Mouse (Mus musculus) stomach, embryonic 15.5 days (tissue): Measurements from ENCODE around the gene Pou2f3. TPM values are rescaled to one million over a fixed set of nuclear protein-coding genes. Genes with fewer than 3 reads are reported as not detected.

Source experiments
- ATAC-seq: fragments of 200-750 bp; cut with Nextera tagmentation; 2 replicates; pipeline ENCODE4 v1.8.0; 2017; ENCODE audit warnings: low read depth, moderate number of reproducible peaks, moderate TSS enrichment; ENCODE audit not compliant: insufficient read depth, low FRiP score
- H3K27ac ChIP-seq: fragments of 300-500 bp; sonication (generic); 2 replicates; pipeline ENCODE4 v1.5.1; 2015; ENCODE audit warnings: mild to moderate bottlenecking, inconsistent platforms
- H3K27me3 ChIP-seq: fragments of 300-500 bp; sonication (generic); replicated peaks from 2 replicates; pipeline ENCODE4 v1.6.1; 2015; ENCODE audit warnings: inconsistent platforms
- H3K36me3 ChIP-seq: fragments of 300-500 bp; sonication (generic); 2 replicates; pipeline ENCODE4 v1.6.1; 2015; ENCODE audit warnings: inconsistent platforms
- H3K4me1 ChIP-seq: fragments of 300-500 bp; sonication (generic); 2 replicates; pipeline ENCODE4 v1.6.1; 2015; ENCODE audit warnings: inconsistent platforms
- H3K4me2 ChIP-seq: fragments of 300-500 bp; sonication (generic); 2 replicates; pipeline ENCODE4 v1.6.1; 2015; ENCODE audit warnings: mild to moderate bottlenecking, inconsistent platforms
- H3K4me3 ChIP-seq: fragments of 300-500 bp; sonication (generic); replicated peaks from 2 replicates; pipeline ENCODE4 v1.5.1; 2015; ENCODE audit warnings: inconsistent platforms
- H3K9ac ChIP-seq: fragments of 300-500 bp; sonication (generic); 2 replicates; pipeline ENCODE4 v1.6.1; 2015; ENCODE audit warnings: inconsistent platforms
- H3K9me3 ChIP-seq: fragments of 300-500 bp; sonication (generic); 2 replicates; pipeline ENCODE4 v1.6.1; 2016; ENCODE audit warnings: inconsistent platforms
- WGBS: fragments of 180-500 bp; shearing (Covaris S2); methylation state at CpG from one replicate; pipeline ENCODE4 v1.1.7; 2015; 5-methylcytosine and 5-hydroxymethylcytosine counted together
- polyA plus RNA-seq: library from polyadenylated mRNA; unstranded; fragments of >200 nt; fragmentation: Nextera tagmentation; extraction: Ambion mirVana; gene quantifications from 2 replicates; pipeline ENCODE4 v1.2.1, GENCODE M21; 2015

Gene Pou2f3
- 0.54 and 0.68 TPM in 2 replicates for polyA plus RNA-seq

GRCm38 (mm10) chr9:43210190-43210682 lies at the start of gene Pou2f3:
Gene Pou2f3, minus strand, starts transcription at chr9:43210369.
- no peaks in the 10 kb centered on the region for H3K36me3 ChIP-seq
- no peak within 1 kb of the TSS for H3K4me3 ChIP-seq
- ATAC-seq: peak; percentile 62; the same call in 1 of the 2 replicates
- H3K27ac ChIP-seq: peak within 1 kb of the TSS; percentile 57
- H3K4me1 ChIP-seq: peaks cover 24% of the 10 kb centered on the region
- 6% methylated on average over 13 of the region's 13 CpGs for WGBS
- no peak within 1 kb of the TSS for H3K9ac ChIP-seq
- H3K27me3 ChIP-seq: peaks cover 13% of the 10 kb centered on the region
- peak within 1 kb of the TSS; percentile 36 for H3K4me2 ChIP-seq
- no peaks in the 10 kb centered on the region for H3K9me3 ChIP-seq

DNA sequence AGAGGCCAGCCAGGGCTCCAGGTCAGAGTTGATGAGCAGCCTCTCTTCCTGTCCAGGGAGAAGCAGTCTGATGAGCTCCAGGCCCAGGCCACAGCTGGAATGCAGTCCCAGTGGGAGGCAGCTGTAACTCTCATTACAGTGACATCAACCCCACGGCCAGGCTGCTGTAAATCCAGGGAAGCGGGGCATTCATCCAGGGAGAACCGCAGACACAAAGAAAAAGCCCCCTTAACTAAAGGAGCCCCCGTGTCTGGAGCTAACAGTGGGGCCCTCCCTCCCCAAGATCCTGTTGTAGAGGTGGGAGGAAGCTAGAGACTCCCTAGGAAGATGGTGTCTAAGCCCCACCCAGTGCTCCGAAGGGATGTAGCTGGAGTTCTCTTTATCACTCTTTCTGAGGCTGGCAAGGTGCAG lies 43.1 kb upstream of the Pou2f3 start:
- 29% methylated on average over 5 of the region's 5 CpGs for WGBS
- Histone ChIP-seq H3K36me3 (no peaks in the 10 kb centered on the region), H3K4me3 (no peak overlapping the region), H3K9me3 (no peaks in the 10 kb centered on the region), H3K9ac (no peak overlapping the region), H3K4me2 (peak overlapping the region; percentile 10), H3K27me3 (no peaks in the 10 kb centered on the region), H3K4me1 (peaks cover 10% of the 10 kb centered on the region; the same call in 1 of the 2 replicates), H3K27ac (peak overlapping the region; percentile 80)
- peak; percentile 63; the same call in 1 of the 2 replicates for ATAC-seq

DNA sequence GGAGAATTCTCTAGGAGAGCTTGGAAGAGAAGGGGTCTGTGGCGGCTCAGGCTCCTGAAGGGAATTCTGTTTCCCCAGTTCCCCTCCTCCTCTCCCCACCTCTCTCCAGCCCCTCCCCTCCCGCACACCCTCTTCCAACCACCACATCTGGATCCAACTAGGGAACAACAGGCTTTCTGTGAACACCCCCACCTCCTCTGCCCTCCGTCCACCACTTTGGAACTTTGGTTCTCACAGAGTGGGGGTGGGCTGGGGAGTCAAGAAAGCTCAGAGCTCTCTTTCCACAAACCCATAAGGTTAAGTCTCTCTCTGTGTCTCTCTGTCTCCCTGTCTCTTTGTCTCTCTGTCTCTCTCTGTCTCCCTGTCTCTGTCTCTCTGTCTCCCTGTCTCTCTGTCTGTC lies 42.6 kb upstream of the Pou2f3 start:
- 36% methylated on average over 3 of the region's 3 CpGs for WGBS
- no peaks in the 10 kb centered on the region for H3K36me3 ChIP-seq
- peaks cover 10% of the 10 kb centered on the region; the same call in 1 of the 2 replicates for H3K4me1 ChIP-seq
- ATAC-seq: 0 out of 2 replicates have a peak, but pooled peaks have one; percentile 6
- H3K4me3 ChIP-seq: no peak overlapping the region
- H3K27me3 ChIP-seq: no peaks in the 10 kb centered on the region
- no peak overlapping the region for H3K9ac ChIP-seq
- peak overlapping the region; percentile 10; the same call in 1 of the 2 replicates for H3K4me2 ChIP-seq
- H3K27ac ChIP-seq: peak overlapping the region; percentile 80
- H3K9me3 ChIP-seq: no peaks in the 10 kb centered on the region

DNA sequence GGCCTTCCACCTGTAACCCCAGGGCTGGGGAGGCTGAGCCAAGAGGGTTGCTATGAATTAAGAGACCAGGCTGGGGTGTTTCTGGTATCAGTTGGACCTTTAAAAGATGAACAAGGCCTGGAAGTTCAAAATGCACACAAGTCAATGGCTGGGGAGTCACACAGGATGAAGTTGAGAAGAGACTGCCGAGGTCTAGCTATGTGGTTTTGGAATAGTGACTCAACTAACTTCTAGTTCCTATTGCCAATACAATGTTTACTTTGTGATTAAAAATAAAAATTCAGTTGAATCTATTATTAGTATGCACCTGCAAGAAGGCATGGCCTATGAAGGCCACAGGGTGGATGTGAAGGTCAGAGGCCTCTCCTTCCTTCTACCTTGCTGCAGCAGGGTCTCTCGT lies 41.6 kb upstream of the Pou2f3 start:
- ATAC-seq: no peak
- no peaks in the 10 kb centered on the region for H3K27me3 ChIP-seq
- no peaks in the 10 kb centered on the region for H3K9me3 ChIP-seq
- H3K4me1 ChIP-seq: peaks cover 12% of the 10 kb centered on the region
- H3K27ac ChIP-seq: no peak overlapping the region
- H3K4me3 ChIP-seq: no peak overlapping the region
- WGBS: 68% methylated on average over 2 of the region's 2 CpGs
- H3K9ac ChIP-seq: no peak overlapping the region
- H3K4me2 ChIP-seq: no peak overlapping the region
- no peaks in the 10 kb centered on the region for H3K36me3 ChIP-seq

- 19% methylated on average over 10 of the region's 10 CpGs for WGBS
- H3K36me3 ChIP-seq: no peaks in the 10 kb centered on the region
- peaks cover 3% of the 10 kb centered on the region; the same call in 1 of the 2 replicates for H3K4me1 ChIP-seq
- no peaks in the 10 kb centered on the region for H3K27me3 ChIP-seq
- no peak overlapping the region for H3K9ac ChIP-seq
- no peak for ATAC-seq
- no peaks in the 10 kb centered on the region for H3K9me3 ChIP-seq
- H3K4me2 ChIP-seq: 0 out of 2 replicates have a peak overlapping the region, but pooled peaks have one; percentile 27
- H3K4me3 ChIP-seq: no peak overlapping the region
- H3K27ac ChIP-seq: no peak overlapping the region
Observed at GRCm38 (mm10) chr9:43246738-43247180, 36.6 kb upstream of the Pou2f3 start.

DNA sequence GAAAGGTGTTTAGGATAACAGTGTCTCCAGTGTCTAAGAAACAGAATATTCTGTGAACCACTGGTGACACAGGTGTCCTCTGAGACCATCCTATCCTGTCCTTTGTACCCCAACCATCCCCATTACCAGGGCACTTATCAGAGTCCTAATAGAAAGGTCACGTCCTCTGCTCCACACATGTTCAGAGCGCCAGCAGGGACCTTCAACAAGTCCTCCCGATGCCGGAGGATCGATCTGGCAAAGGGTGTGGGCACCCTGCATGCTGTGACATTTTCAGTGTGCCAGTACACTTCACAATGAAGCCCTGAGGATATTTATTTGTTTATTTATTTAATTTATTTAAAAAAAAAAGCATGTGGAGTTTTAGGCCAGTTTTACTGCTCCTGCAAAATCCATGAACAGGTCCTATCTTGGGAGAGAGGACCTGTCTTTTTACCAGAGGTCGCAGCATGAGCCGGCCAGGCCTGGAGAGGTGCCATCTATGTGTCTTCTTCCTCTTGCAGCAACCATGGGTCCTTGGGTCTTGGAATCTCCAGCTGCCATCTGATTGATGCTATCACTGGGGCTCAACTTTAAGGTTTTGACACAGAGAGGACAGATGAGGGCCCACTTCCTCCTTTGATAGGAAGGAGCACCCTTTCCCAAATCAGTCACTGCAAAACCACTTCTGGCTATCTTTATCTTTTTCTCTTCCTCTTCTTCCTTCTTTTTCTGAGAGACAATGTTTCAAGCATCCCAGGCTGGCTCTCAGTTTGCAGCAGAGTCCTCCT lies 35.8 kb upstream of the Pou2f3 start:
- WGBS: 81% methylated on average over 7 of the region's 7 CpGs

GRCm38 (mm10) chr9:43242432-43242831 lies 32.3 kb upstream of the Pou2f3 start:
- WGBS: 80% methylated on average over 5 of the region's 5 CpGs
- no peak overlapping the region for H3K4me2 ChIP-seq
- no peak for ATAC-seq
- no peak overlapping the region for H3K27ac ChIP-seq
- H3K4me3 ChIP-seq: no peak overlapping the region
- H3K9me3 ChIP-seq: no peaks in the 10 kb centered on the region
- H3K9ac ChIP-seq: no peak overlapping the region
- H3K4me1 ChIP-seq: peaks cover 22% of the 10 kb centered on the region
- no peaks in the 10 kb centered on the region for H3K27me3 ChIP-seq
- H3K36me3 ChIP-seq: no peaks in the 10 kb centered on the region

More for the DNA sequence above, 35.8 kb upstream of the Pou2f3 start:
- Histone ChIP-seq H3K27ac (no peak overlapping the region), H3K4me2 (no peak overlapping the region), H3K9ac (no peak overlapping the region), H3K9me3 (no peaks in the 10 kb centered on the region), H3K4me3 (no peak overlapping the region), H3K27me3 (no peaks in the 10 kb centered on the region), H3K4me1 (peaks cover 8% of the 10 kb centered on the region), H3K36me3 (no peaks in the 10 kb centered on the region)
- ATAC-seq: no peak

DNA sequence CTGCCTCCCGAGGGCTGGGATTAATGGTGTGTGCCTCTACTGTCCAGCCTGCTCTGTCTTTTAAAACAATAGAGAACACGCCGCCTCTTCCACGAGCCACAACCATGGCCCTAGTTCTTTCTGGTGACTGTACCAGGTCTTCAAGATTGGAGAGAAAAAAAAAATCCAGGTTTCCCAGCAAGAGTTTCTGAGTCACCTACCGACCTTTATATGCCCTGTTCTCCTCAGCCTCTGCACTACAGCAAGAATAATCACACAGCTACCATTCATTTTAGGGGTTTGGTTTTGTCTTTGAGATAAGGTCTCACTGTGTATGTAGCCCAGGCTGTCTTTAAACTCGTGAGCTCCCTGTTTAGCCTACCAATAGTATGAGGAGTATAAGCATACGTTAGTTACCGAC lies 31.8 kb upstream of the Pou2f3 start:
- Histone ChIP-seq H3K27me3 (no peaks in the 10 kb centered on the region), H3K9ac (no peak overlapping the region), H3K36me3 (no peaks in the 10 kb centered on the region), H3K27ac (0 out of 2 replicates have a peak overlapping the region, but pooled peaks have one; percentile 9), H3K4me2 (no peak overlapping the region), H3K4me3 (no peak overlapping the region), H3K4me1 (peaks cover 27% of the 10 kb centered on the region), H3K9me3 (no peaks in the 10 kb centered on the region)
- no peak for ATAC-seq
- 83% methylated on average over 8 of the region's 8 CpGs for WGBS

GRCm38 (mm10) chr9:43241291-43241690 lies 31.1 kb upstream of the Pou2f3 start:
- Histone ChIP-seq H3K4me2 (no peak overlapping the region), H3K9ac (no peak overlapping the region), H3K27ac (no peak overlapping the region), H3K36me3 (no peaks in the 10 kb centered on the region), H3K4me3 (no peak overlapping the region), H3K4me1 (peaks cover 26% of the 10 kb centered on the region), H3K9me3 (no peaks in the 10 kb centered on the region), H3K27me3 (no peaks in the 10 kb centered on the region)
- WGBS: 26% methylated on average over 4 of the region's 4 CpGs
- ATAC-seq: no peak

DNA sequence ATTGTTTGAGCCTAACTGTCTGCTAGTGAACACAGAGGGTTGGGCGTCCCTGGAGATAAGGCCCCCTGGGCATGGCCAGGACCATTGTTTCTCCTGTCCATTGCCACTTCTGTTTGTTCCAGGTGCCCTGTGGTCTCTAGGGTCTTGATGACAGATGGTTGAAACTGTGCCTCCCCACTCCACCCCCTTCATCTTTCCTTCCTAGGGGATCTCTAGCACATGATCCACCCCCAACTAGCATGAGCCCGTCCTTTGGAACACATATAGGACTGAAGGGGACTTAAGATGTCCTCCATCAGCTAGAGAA lies 30.4 kb upstream of the Pou2f3 start:
- H3K27ac ChIP-seq: peak overlapping the region; percentile 95
- no peak overlapping the region for H3K9ac ChIP-seq
- H3K36me3 ChIP-seq: no peaks in the 10 kb centered on the region
- peak overlapping the region; percentile 85; the same call in 1 of the 2 replicates for H3K4me3 ChIP-seq
- WGBS: 52% methylated on average over 2 of the region's 2 CpGs
- no peaks in the 10 kb centered on the region for H3K9me3 ChIP-seq
- peak overlapping the region; percentile 81 for H3K4me2 ChIP-seq
- ATAC-seq: no peak
- H3K27me3 ChIP-seq: no peaks in the 10 kb centered on the region
- H3K4me1 ChIP-seq: peaks cover 30% of the 10 kb centered on the region

DNA sequence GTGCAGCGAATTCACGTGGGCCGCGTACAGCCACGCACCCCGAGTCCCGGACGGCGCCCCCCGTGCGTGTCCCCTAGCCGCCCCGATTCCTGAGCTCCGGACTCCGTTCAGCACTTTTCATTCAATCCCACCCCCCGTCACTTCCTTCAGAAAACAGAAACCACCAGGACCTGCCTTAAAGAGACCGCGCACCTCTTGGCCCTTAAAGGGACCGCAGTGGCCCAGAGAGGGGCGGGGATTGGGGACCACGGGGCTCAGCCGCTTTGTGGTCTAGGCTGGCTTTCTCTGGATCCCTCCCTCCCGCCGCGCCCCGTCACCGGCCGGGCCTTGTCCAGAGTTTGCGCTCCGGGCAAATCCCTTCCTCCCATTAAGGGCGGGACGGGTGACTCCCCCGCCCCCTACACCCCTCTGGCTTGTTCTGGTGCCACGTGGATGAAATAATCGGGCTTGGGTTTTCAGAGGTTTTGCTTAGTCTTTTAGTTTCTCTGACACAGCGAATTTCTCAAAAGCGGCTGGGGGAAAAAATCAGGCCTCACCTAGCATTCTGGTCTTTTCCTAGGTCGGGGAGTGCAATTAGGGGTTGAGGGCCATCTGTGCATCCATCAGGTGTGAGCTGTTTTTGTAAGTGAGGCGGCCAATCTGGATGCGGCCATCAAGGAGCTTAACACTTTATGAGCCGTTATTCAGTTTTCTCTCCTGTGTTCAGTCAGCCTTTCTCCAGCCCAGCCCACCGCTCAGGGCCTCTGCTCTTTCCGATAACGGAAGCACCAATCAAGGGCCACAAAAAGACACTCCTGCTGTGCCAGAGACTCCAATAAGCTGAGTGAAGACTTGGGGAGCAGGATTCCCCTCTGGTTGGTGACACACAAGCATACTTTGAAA lies 29.8 kb upstream of the Pou2f3 start, which contains the start of gene Oaf:
Gene Oaf, minus strand, starts transcription at position 200 of the 882 bp plus-strand sequence.
- WGBS: 1% methylated on average over 44 of the region's 44 CpGs
- H3K4me2 ChIP-seq: peak within 1 kb of the TSS; percentile 81
- H3K27me3 ChIP-seq: no peaks in the 10 kb centered on the region
- no peaks in the 10 kb centered on the region for H3K36me3 ChIP-seq
- peak; percentile 91 for ATAC-seq
- peak within 1 kb of the TSS; percentile 95 for H3K27ac ChIP-seq
- H3K9me3 ChIP-seq: no peaks in the 10 kb centered on the region
- H3K4me3 ChIP-seq: peak within 1 kb of the TSS; percentile 85
- peak within 1 kb of the TSS; percentile 81 for H3K9ac ChIP-seq
- peaks cover 30% of the 10 kb centered on the region for H3K4me1 ChIP-seq
